Mouse (Mus musculus) ovary, postnatal 10 days (tissue): ENCODE measurements around the gene Ftl1.

Source experiments
- DNase-seq: peaks from one replicate; pipeline ENCODE4 v3.0.0; 2022; ENCODE audit warnings: low spot score

Gene Ftl1

DNA sequence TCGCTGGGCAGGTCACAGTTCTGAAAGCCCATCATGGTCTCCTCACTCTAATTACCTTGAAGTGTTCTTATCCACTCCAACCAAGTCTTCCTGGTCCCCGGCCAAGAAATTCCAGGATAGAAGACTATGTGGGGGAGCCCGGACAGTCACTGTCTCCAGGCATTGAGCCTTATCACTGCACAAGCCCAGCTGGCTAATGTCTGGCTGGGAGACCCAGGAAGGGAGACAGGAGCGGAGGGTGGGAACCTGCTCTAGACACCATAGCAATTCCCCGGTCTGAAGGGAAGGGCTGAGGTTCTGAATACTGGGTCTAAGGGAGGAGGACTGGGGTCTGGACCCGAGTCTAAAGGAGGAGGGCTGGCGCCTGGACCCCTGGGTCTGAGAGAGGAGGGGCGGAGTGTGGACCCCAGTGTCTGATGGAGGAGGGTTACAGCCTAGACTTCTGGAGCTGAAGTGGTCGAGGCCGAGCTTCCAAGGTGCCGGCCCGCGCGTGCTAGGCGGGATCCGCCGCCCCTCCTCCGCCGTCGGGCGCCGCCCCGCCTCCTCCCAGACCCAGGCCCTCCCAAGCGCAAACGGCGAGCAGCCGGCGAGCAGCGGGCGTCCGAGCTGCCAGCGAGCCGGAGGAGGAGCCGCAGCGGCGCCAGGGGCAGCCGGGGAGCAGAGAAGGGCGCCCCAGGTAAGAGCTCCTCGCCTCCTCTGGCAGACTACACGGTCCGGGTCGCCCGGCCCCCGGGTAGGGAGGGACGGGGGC lies 46.4 kb downstream of the Ftl1 start, which contains the start of gene Ntf5:
TSS of gene Ntf5 (plus strand) at position 583 of the 751 bp plus-strand sequence.
- no peak for DNase-seq

GRCm38 (mm10) chr7:45412421-45412820 lies 47.3 kb downstream of the Ftl1 start:
- no peak for DNase-seq

DNA sequence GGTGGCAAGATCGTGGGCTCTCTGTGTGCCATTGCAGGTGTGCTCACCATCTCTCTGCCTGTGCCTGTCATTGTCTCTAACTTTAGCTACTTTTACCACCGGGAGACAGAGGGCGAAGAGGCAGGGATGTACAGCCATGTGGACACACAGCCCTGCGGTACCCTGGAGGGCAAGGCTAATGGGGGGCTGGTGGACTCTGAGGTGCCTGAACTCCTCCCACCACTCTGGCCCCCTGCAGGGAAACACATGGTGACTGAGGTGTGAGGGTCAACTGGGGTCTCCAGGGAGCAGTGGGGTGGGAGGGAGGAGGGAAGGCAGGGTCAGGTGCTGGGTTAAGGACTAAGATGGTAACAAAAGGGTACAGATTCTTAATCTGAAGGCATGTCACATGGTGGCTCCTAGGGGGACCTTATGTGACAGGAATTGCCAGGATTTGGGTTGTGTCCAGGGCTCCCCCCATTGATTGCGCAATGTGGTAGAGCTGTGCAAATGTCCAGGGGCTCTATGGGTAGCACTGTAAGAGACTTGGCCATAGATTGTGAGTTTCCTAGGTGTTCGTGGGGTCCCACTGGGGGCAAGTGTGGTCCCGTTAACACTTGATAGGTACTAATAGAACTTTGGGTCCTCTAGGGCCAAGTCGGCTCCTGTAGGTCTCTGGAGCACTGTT lies 50.1 kb downstream of the Ftl1 start:
- no peak for DNase-seq

- no peak for DNase-seq
Measured at GRCm38 (mm10) chr7:45408949-45409348, 50.7 kb downstream of the Ftl1 start.

DNA sequence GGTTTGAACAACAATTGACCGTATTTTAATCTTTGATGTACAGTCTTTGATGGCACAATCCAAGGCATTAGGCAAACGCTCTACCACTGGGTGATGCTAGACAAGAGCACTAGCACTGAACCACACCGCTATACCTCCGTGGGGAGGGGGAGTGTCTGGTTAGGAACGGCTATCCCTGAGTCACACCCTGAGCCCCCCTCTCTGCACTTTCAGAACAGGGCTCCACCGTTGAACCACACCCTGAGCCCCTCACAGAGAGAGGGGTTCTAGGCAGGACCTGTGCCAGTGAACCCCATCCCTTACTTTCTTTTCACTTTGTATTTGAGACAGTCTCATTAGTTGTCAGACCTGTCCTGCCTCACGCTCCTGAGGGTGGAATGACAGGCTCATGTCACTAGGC lies 51.3 kb downstream of the Ftl1 start:
- no peak for DNase-seq
